Mouse (Mus musculus): Measurements from ENCODE around the gene Rabep2. TPM values are rescaled to one million over a fixed set of nuclear protein-coding genes. Genes with fewer than 3 reads are reported as not detected.

The Rabep2 gene
- total and polyA plus RNA-seq, 3 experiments = 33.7 to 38.5 (median 35.7) TPM

- Histone ChIP-seq H3K27ac (ENCODE audit: insufficient read depth, low read depth) (peak overlapping the region; percentile 100), H3K27me3 (replicated peaks) (no peaks in the 10 kb centered on the region)
- dilution Hi-C loops (cut with MboI; ENCODE audit: extremely low pct_ligation_motif_present, extremely low pct_unique_long_range_greater_than_20kb, low sequenced_read_pairs) = no loop called here
These were observed 11.0 kb upstream of the Rabep2 start for GRCm38 (mm10) chr7:126417606-126418005.

DNA sequence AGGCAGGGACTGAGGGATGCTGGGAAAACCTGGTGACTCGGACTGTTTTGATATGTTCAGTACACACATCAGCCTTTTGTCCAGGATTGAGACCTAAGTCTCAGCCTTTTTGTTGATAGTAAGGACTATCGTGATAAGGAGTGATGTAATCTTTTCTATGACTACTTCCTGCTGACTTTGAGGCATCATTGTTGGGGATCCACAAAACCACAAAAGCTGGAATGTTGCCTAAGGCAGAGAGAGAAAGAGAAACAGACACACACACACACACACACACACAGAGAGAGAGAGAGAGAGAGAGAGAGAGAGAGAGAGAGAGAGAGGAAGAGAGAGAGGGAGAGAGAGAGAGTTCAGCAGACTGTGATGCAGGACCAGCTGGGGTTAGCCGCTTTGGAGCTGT is 10.1 kb upstream of the Rabep2 start:
- no peak for TF ChIP-seq MAZ (IDR thresholded peaks at IDR 0.05; ENCODE audit: low read depth, low read length)
- no peak for TF ChIP-seq CTCF (conservative IDR thresholded peaks at IDR 0.05 in 1 of 2, IDR thresholded peaks at IDR 0.05 in 1 of 2; ENCODE audit: low read depth in 2 of 2, low read length in 2 of 2)
- no peak for TF ChIP-seq HCFC1 (IDR thresholded peaks at IDR 0.05; ENCODE audit: low read depth, low read length)
- TF ChIP-seq ZMIZ1 (IDR thresholded peaks at IDR 0.05; ENCODE audit: low read depth, low read length) = no peak
- TF ChIP-seq MAX (IDR thresholded peaks at IDR 0.05; ENCODE audit: low read length) = no peak
- no peak for TF ChIP-seq IRF4 (IDR thresholded peaks at IDR 0.05; ENCODE audit: low read depth, low read length)
- TF ChIP-seq MXI1 (IDR thresholded peaks at IDR 0.05; ENCODE audit: low read depth, low read length) = no peak
- no peak for TF ChIP-seq EP300 (IDR thresholded peaks at IDR 0.05; ENCODE audit: low read length)
- TF ChIP-seq NRF1 (IDR thresholded peaks at IDR 0.05; ENCODE audit: low read depth, low read length) = no peak
- no peak for TF ChIP-seq JUN (IDR thresholded peaks at IDR 0.05; ENCODE audit: insufficient read depth, low read depth, low read length)
- TF ChIP-seq USF2 (conservative IDR thresholded peaks at IDR 0.05; ENCODE audit: low read depth, low read length) = no peak
- TF ChIP-seq NELFE (IDR thresholded peaks at IDR 0.05; ENCODE audit: low read depth, low read length) = no peak
- no peak for DNase-seq (ENCODE audit: extremely low read depth)
- dilution Hi-C loops (cut with MboI; ENCODE audit: extremely low pct_ligation_motif_present, extremely low pct_unique_long_range_greater_than_20kb, low sequenced_read_pairs) = no loop called here

More at GRCm38 (mm10) chr7:126417606-126418005, 11.0 kb upstream of the Rabep2 start:
- peaks cover 34 to 51% of the 10 kb centered on the region in 2 experiments for H3K4me1 ChIP-seq (ENCODE audit: control insufficient read depth in 1 of 2, insufficient read depth in 2 of 2)
- peaks cover 4 to 14% of the 10 kb centered on the region in 2 experiments for H3K36me3 ChIP-seq (replicated peaks in 1 of 2; ENCODE audit: control insufficient read depth in 1 of 2, insufficient read depth in 1 of 2, low read length in 1 of 2)
- H3K79me2 ChIP-seq (replicated peaks; ENCODE audit: control insufficient read depth, extremely low read depth, insufficient read depth, poor library complexity, severe bottlenecking) = peaks cover 21% of the 10 kb centered on the region
- H3K4me2 ChIP-seq (ENCODE audit: insufficient read depth, low read depth, poor library complexity, severe bottlenecking) = no peak overlapping the region
- H3K9me3 ChIP-seq (replicated peaks; ENCODE audit: low read length) = peaks cover 10% of the 10 kb centered on the region
- no peak overlapping the region for H3K4me3 ChIP-seq (replicated peaks in 1 of 3; ENCODE audit: low read depth in 2 of 3, low read length in 2 of 3, poor library complexity in 1 of 3)
- peak overlapping the region; percentile 23; the same call in 1 of the 2 replicates for H3K9ac ChIP-seq (ENCODE audit: insufficient read depth, low read depth)
- TF ChIP-seq MAX (IDR thresholded peaks at IDR 0.05; ENCODE audit: low read length) (peak; percentile 56; the same call in 1 of the 2 replicates), POLR2A (IDR thresholded peaks at IDR 0.05; ENCODE audit: low read depth, low read length) (0 out of 2 replicates have a peak, but pooled peaks have one; percentile 6), RCOR1 (conservative IDR thresholded peaks at IDR 0.05; ENCODE audit: low read depth, low read length) (no peak)
- no peak for DNase-seq (ENCODE audit: extremely low read depth)
- in situ Hi-C loops (cut with MboI; ENCODE audit: low pct_ligation_motif_present, low pct_unique_long_range_greater_than_20kb, low sequenced_read_pairs) = no loop called here

GRCm38 (mm10) chr7:126421756-126422155 is 6.8 kb upstream of the Rabep2 start:
- Histone ChIP-seq H3K27me3 (replicated peaks) (no peaks in the 10 kb centered on the region), H3K36me3 (replicated peaks in 1 of 2; ENCODE audit: control insufficient read depth in 1 of 2, insufficient read depth in 1 of 2, low read length in 1 of 2) (peaks cover 0 to 12% of the 10 kb centered on the region in 2 experiments), H3K9me3 (replicated peaks; ENCODE audit: low read length) (peaks cover 19% of the 10 kb centered on the region), H3K79me2 (replicated peaks; ENCODE audit: control insufficient read depth, extremely low read depth, insufficient read depth, poor library complexity, severe bottlenecking) (no peaks in the 10 kb centered on the region), H3K27ac (ENCODE audit: insufficient read depth, low read depth) (no peak overlapping the region), H3K4me3 (replicated peaks in 1 of 3; ENCODE audit: low read depth in 2 of 3, low read length in 2 of 3, poor library complexity in 1 of 3) (no peak overlapping the region), H3K4me1 (ENCODE audit: control insufficient read depth in 1 of 2, insufficient read depth in 2 of 2) (peaks cover 14 to 50% of the 10 kb centered on the region in 2 experiments; a peak in 3 of 4 replicates), H3K9ac (ENCODE audit: insufficient read depth, low read depth) (no peak overlapping the region), H3K4me2 (ENCODE audit: insufficient read depth, low read depth, poor library complexity, severe bottlenecking) (no peak overlapping the region)
- dilution Hi-C loops (cut with MboI; ENCODE audit: extremely low pct_ligation_motif_present, extremely low pct_unique_long_range_greater_than_20kb, low sequenced_read_pairs) (no loop called here), in situ Hi-C loops (cut with MboI; ENCODE audit: low pct_ligation_motif_present, low pct_unique_long_range_greater_than_20kb, low sequenced_read_pairs) (no loop called here)
- TF ChIP-seq MAZ (IDR thresholded peaks at IDR 0.05; ENCODE audit: low read depth, low read length) (no peak), IRF4 (IDR thresholded peaks at IDR 0.05; ENCODE audit: low read depth, low read length) (peak; percentile 53; the same call in 1 of the 2 replicates), E2F4 (IDR thresholded peaks at IDR 0.05; ENCODE audit: insufficient replicate concordance, low read depth, low read length) (0 out of 2 replicates have a peak, but pooled peaks have one; percentile 30)
- DNase-seq (ENCODE audit: extremely low read depth) = peak; percentile 41

More for the DNA sequence above, 10.1 kb upstream of the Rabep2 start:
- Histone ChIP-seq H3K79me2 (replicated peaks; ENCODE audit: control insufficient read depth, extremely low read depth, insufficient read depth, poor library complexity, severe bottlenecking) (peaks cover 15% of the 10 kb centered on the region), H3K4me1 (ENCODE audit: control insufficient read depth in 1 of 2, insufficient read depth in 2 of 2) (peaks cover 26 to 43% of the 10 kb centered on the region in 2 experiments), H3K36me3 (replicated peaks in 1 of 2; ENCODE audit: control insufficient read depth in 1 of 2, insufficient read depth in 1 of 2, low read length in 1 of 2) (peaks cover 0 to 5% of the 10 kb centered on the region in 2 experiments), H3K4me3 (replicated peaks in 1 of 3; ENCODE audit: low read depth in 2 of 3, low read length in 2 of 3, poor library complexity in 1 of 3) (no peak overlapping the region), H3K27ac (ENCODE audit: insufficient read depth, low read depth) (peak overlapping the region; percentile 57; the same call in 1 of the 2 replicates), H3K9me3 (replicated peaks; ENCODE audit: low read length) (peaks cover 13% of the 10 kb centered on the region), H3K4me2 (ENCODE audit: insufficient read depth, low read depth, poor library complexity, severe bottlenecking) (no peak overlapping the region), H3K27me3 (replicated peaks) (no peaks in the 10 kb centered on the region), H3K9ac (ENCODE audit: insufficient read depth, low read depth) (no peak overlapping the region)
- in situ Hi-C loops (cut with MboI; ENCODE audit: low pct_ligation_motif_present, low pct_unique_long_range_greater_than_20kb, low sequenced_read_pairs) = no loop called here

Data from CH12.LX (cell line).